Mouse (Mus musculus): Measurements from ENCODE around the gene Pnmal2. TPM values are rescaled to one million over a fixed set of nuclear protein-coding genes. Genes with fewer than 3 reads are reported as not detected.

The Pnmal2 gene
- polyA plus RNA-seq, 1 experiment from 2014 or later = 4.7 TPM

GRCm38 (mm10) chr7:16994400-16994799 is 49.9 kb downstream of the Pnmal2 start:
- no peak for ATAC-seq (ENCODE audit: low FRiP score, low TSS enrichment)
- peak; percentile 20 for DNase-seq (ENCODE audit: low spot score)
- Histone ChIP-seq H3K36me3 (ENCODE audit: control insufficient read depth, insufficient read depth, low read length) (no peaks in the 10 kb centered on the region), H3K4me2 (replicated peaks; ENCODE audit: low read depth) (peak overlapping the region; percentile 67), H3K4me3 (ENCODE audit: low read depth, low read length) (peak overlapping the region; percentile 57), H3K4me1 (replicated peaks; ENCODE audit: control insufficient read depth, insufficient read depth) (peaks cover 2% of the 10 kb centered on the region; the same call in 1 of the 2 replicates), H3K27ac (replicated peaks) (peak overlapping the region; percentile 85), H3K27me3 (ENCODE audit: control insufficient read depth, insufficient read depth, low read length) (no peaks in the 10 kb centered on the region), H3K9me3 (ENCODE audit: control insufficient read depth, low read length) (no peaks in the 10 kb centered on the region), H3K9ac (ENCODE audit: low read length) (peak overlapping the region; percentile 70)
- no peak for TF ChIP-seq CTCF (IDR thresholded peaks at IDR 0.05; ENCODE audit: low read depth)
- no peak for TF ChIP-seq EP300 (optimal IDR thresholded peaks at IDR 0.05)
- 3% methylated on average over 20 of the region's 20 CpGs for WGBS

DNA sequence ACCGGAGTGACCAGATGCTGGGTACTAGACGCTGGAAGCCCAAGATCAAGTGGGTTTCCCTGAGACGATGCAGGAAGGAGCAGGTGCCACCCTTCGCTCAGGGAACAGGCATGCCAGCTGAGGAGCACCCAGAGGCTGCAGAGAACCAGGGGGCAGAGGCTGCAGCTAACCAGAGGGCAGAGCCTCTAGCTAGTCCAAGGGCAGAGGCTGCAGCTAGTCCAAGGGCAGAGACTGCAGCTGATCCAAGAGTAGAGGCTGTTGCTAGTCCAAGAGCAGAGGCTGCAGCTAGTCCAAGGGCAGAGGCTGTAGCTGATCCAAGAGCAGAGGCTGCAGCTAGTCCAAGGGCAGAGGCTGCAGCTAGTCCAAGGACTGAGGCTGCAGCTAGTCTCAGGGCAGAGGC is 50.9 kb downstream of the Pnmal2 start:
- no peaks in the 10 kb centered on the region for H3K27me3 ChIP-seq (ENCODE audit: control insufficient read depth, insufficient read depth, low read length)
- peaks cover 2% of the 10 kb centered on the region; the same call in 1 of the 2 replicates for H3K4me1 ChIP-seq (replicated peaks; ENCODE audit: control insufficient read depth, insufficient read depth)
- H3K36me3 ChIP-seq (ENCODE audit: control insufficient read depth, insufficient read depth, low read length) = peaks cover under 1% of the 10 kb centered on the region; the same call in 1 of the 2 replicates
- H3K4me3 ChIP-seq (ENCODE audit: low read depth, low read length) = peak overlapping the region; percentile 57
- DNase-seq (ENCODE audit: low spot score) (peak; percentile 12), ATAC-seq (ENCODE audit: low FRiP score, low TSS enrichment) (no peak)
- H3K9me3 ChIP-seq (ENCODE audit: control insufficient read depth, low read length) = no peaks in the 10 kb centered on the region
- 53% methylated on average over 4 of the region's 4 CpGs for whole genome bisulfite sequencing
- no peak overlapping the region for H3K27ac ChIP-seq (replicated peaks)
- H3K4me2 ChIP-seq (replicated peaks; ENCODE audit: low read depth) = peak overlapping the region; percentile 67
- TF ChIP-seq CTCF (IDR thresholded peaks at IDR 0.05; ENCODE audit: low read depth) (no peak), EP300 (optimal IDR thresholded peaks at IDR 0.05) (no peak)
- peak overlapping the region; percentile 70 for H3K9ac ChIP-seq (ENCODE audit: low read length)

Other genes with a start within 250 kb of the Pnmal2 start
- gene Ceacam9, start 222.8 kb upstream of the Pnmal2 start, polyA plus RNA-seq (2015; fragmentation: Nextera tagmentation; extraction: Ambion mirVana) = not detected in 2 replicates
- gene Ap2s1, start 206.3 kb upstream of the Pnmal2 start, polyA plus RNA-seq (2015; fragmentation: Nextera tagmentation; extraction: Ambion mirVana) = 225 and 229 TPM in 2 replicates
- gene Slc1a5, start 163.3 kb upstream of the Pnmal2 start, polyA plus RNA-seq (2015; fragmentation: Nextera tagmentation; extraction: Ambion mirVana) = 48.6 and 53.5 TPM in 2 replicates
- 45.1 and 45.2 TPM in 2 replicates for gene Strn4, start 128.8 kb upstream of the Pnmal2 start, polyA plus RNA-seq (2015; fragmentation: Nextera tagmentation; extraction: Ambion mirVana)
- gene Fkrp, start 128.0 kb upstream of the Pnmal2 start, polyA plus RNA-seq (2015; fragmentation: Nextera tagmentation; extraction: Ambion mirVana) = 14.2 and 14.5 TPM in 2 replicates
- 7.5 and 8.8 TPM in 2 replicates for gene Prkd2, start 101.8 kb upstream of the Pnmal2 start, polyA plus RNA-seq (2015; fragmentation: Nextera tagmentation; extraction: Ambion mirVana)
- 3.5 and 5.1 TPM in 2 replicates for gene Dact3, start 69.4 kb upstream of the Pnmal2 start, polyA plus RNA-seq (2015; fragmentation: Nextera tagmentation; extraction: Ambion mirVana)
- 7.3 and 7.4 TPM in 2 replicates for gene Gng8, start 52.9 kb upstream of the Pnmal2 start, polyA plus RNA-seq (2015; fragmentation: Nextera tagmentation; extraction: Ambion mirVana)
- 1.5 and 1.6 TPM in 2 replicates for gene Ptgir, start 38.2 kb upstream of the Pnmal2 start, polyA plus RNA-seq (2015; fragmentation: Nextera tagmentation; extraction: Ambion mirVana)
- 49.1 and 58.7 TPM in 2 replicates for gene Calm3, start 20.6 kb upstream of the Pnmal2 start, polyA plus RNA-seq (2015; fragmentation: Nextera tagmentation; extraction: Ambion mirVana)
- gene Pnmal1, start 15.0 kb downstream of the Pnmal2 start, polyA plus RNA-seq (2015; fragmentation: Nextera tagmentation; extraction: Ambion mirVana) = 1.7 and 1.8 TPM in 2 replicates
- 0.15 and 0.16 TPM in 2 replicates for gene Gm42372, start 38.4 kb downstream of the Pnmal2 start, polyA plus RNA-seq (2015; fragmentation: Nextera tagmentation; extraction: Ambion mirVana)
- gene Ccdc8, start 48.0 kb downstream of the Pnmal2 start, polyA plus RNA-seq (2015; fragmentation: Nextera tagmentation; extraction: Ambion mirVana) = 4.7 and 6.7 TPM in 2 replicates
- 51.6 and 57.5 TPM in 2 replicates for gene Ppp5c, start 83.2 kb downstream of the Pnmal2 start, polyA plus RNA-seq (2015; fragmentation: Nextera tagmentation; extraction: Ambion mirVana)
- 3.4 and 4.0 TPM in 2 replicates for gene Hif3a, start 117.7 kb downstream of the Pnmal2 start, polyA plus RNA-seq (2015; fragmentation: Nextera tagmentation; extraction: Ambion mirVana)
- gene Psg16, start 129.4 kb downstream of the Pnmal2 start, polyA plus RNA-seq (2015; fragmentation: Nextera tagmentation; extraction: Ambion mirVana) = 0.05 and 0.12 TPM in 2 replicates
- not detected in 2 replicates for gene Ceacam3, start 205.6 kb downstream of the Pnmal2 start, polyA plus RNA-seq (2015; fragmentation: Nextera tagmentation; extraction: Ambion mirVana)

Data from stomach, postnatal 0 days (tissue).